Mouse (Mus musculus) frontal cortex, postnatal 25 days (tissue): ENCODE data around the gene Slbp.

ENCODE experiments used
- DNase-seq, 2 experiments: peaks; one replicate each; pipeline ENCODE4 v3.0.0; 2022; ENCODE audit warnings: low spot score in 2 of 2

The Slbp gene

GRCm38 (mm10) chr5:33651921-33652782, at the start of gene Slbp:
Slbp (minus strand) TSS chr5:33652574.
- peak; percentile 89 to 92 for DNase-seq

GRCm38 (mm10) chr5:33701832-33702231, 49.5 kb upstream of the Slbp start:
- no peak for DNase-seq

- no peak for DNase-seq
Observed at GRCm38 (mm10) chr5:33700010-33700409, 47.6 kb upstream of the Slbp start.

GRCm38 (mm10) chr5:33698669-33699068, 46.3 kb upstream of the Slbp start:
- no peak for DNase-seq

- DNase-seq, result no peak
Observed at GRCm38 (mm10) chr5:33697947-33698512, 45.7 kb upstream of the Slbp start.

- no peak for DNase-seq
Observed at GRCm38 (mm10) chr5:33697534-33697933, 45.2 kb upstream of the Slbp start.

- DNase-seq, result no peak
Observed at GRCm38 (mm10) chr5:33696430-33696829, 44.1 kb upstream of the Slbp start.

- DNase-seq, result no peak
Observed at GRCm38 (mm10) chr5:33695718-33696121, 43.3 kb upstream of the Slbp start.

- DNase-seq, result peak; percentile 19 to 21
Observed at GRCm38 (mm10) chr5:33694848-33695717, 42.7 kb upstream of the Slbp start.

GRCm38 (mm10) chr5:33694461-33694847, 42.1 kb upstream of the Slbp start:
- DNase-seq, result no peak

- no peak for DNase-seq
Observed at GRCm38 (mm10) chr5:33692393-33692792, 40.0 kb upstream of the Slbp start.

GRCm38 (mm10) chr5:33689852-33690645, 37.7 kb upstream of the Slbp start:
- no peak for DNase-seq

- no peak for DNase-seq
Observed at GRCm38 (mm10) chr5:33689221-33689844, 37.0 kb upstream of the Slbp start.

GRCm38 (mm10) chr5:33688278-33689220, 36.2 kb upstream of the Slbp start:
- no peak for DNase-seq

- DNase-seq, result no peak
Observed at GRCm38 (mm10) chr5:33687142-33687541, 34.8 kb upstream of the Slbp start.

GRCm38 (mm10) chr5:33684932-33685331, 32.6 kb upstream of the Slbp start:
- no peak for DNase-seq

GRCm38 (mm10) chr5:33683897-33684652, 31.7 kb upstream of the Slbp start:
- peak in 1 of 2 experiments; percentile 30 for DNase-seq

- no peak for DNase-seq
Observed at GRCm38 (mm10) chr5:33682963-33683362, 30.6 kb upstream of the Slbp start.
